Mouse (Mus musculus): ENCODE data around the gene Glmp. TPM values are rescaled to one million over a fixed set of nuclear protein-coding genes. Genes with fewer than 3 reads are reported as not detected.
"Not testable (repeated sequence)": the region's sequence is repeated elsewhere in the genome, so short reads cannot be mapped to it uniquely, and the experiment has no call there.

Glmp gene
- 171 TPM for polyA plus RNA-seq (2012; fragmentation: generic; extraction: Trizol)

DNA sequence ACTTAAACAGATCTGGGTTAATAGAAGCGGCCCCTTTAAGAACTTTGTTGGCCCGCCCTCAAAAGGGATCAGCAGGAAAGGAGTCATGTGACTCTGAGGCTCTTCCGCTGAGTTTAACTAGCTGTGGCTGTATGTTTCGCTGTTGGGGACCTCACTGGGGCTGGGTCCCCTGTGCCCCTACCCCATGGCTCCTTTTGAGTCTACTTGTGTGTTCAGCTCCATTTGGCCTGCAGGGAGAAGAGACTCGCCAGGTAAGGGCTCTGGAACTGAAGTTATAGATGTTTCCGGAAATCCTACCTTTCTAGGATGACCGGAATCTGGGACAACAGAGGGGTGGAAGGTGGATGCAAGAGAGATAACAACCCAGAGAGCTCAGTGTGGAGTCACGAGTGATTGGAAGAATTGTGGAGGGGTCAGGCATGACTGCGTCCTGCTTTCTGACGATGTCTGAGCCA lies at the start of gene Glmp:
Gene Glmp, plus strand, starts transcription at position 73 of the 455 bp plus-strand sequence.
- H3K4me3 ChIP-seq = peak within 1 kb of the TSS; percentile 73
- peaks cover 36% of the 10 kb centered on the region for H3K36me3 ChIP-seq (ENCODE audit: control insufficient read depth, insufficient read depth)
- TF ChIP-seq POLR2AphosphoS2 (IDR thresholded peaks at IDR 0.05; ENCODE audit: insufficient read length, low read depth) (peak; percentile 81), TCF12 (IDR thresholded peaks at IDR 0.05; ENCODE audit: insufficient read depth, poor library complexity, severe bottlenecking) (no peak), REST (IDR thresholded peaks at IDR 0.05; ENCODE audit: insufficient read depth, insufficient read length) (no peak), USF1 (IDR thresholded peaks at IDR 0.05; ENCODE audit: low read depth) (peak; percentile 97), POLR2A (IDR thresholded peaks at IDR 0.05; ENCODE audit: insufficient read length, low read depth) (peak; percentile 71)
- peaks cover 16% of the 10 kb centered on the region for H3K79me2 ChIP-seq (ENCODE audit: control insufficient read depth, insufficient read depth)
- H3ac ChIP-seq (ENCODE audit: control insufficient read depth, insufficient read length) = peak within 1 kb of the TSS; percentile 29
- peak within 1 kb of the TSS; percentile 88 for H3K4me2 ChIP-seq (ENCODE audit: low read depth)
- no peaks in the 10 kb centered on the region for H3K27me3 ChIP-seq (ENCODE audit: control insufficient read depth, insufficient read depth, insufficient read length)

DNA sequence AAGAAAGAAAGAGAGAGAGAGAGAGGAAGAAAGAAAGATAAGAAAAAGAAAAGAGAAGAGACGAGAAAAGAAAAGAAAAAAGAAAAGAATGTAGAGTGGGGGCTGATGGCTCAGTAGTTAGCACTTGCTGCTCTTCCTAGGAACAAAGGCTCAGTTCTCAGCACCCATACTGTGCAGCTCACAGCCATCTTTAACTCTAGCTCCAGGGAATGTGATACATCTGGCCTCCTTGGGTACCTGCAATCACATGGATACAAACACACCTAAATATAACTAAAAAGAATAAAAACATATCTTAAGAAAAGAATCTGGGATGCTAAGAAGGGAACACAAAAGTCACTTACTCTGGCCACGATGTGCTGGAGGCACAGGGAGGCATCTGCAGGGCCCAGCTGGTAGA lies 48.7 kb upstream of the Glmp start:
- H3K79me2 ChIP-seq (ENCODE audit: control insufficient read depth, insufficient read depth) = no peaks in the 10 kb centered on the region
- TF ChIP-seq POLR2AphosphoS2 (IDR thresholded peaks at IDR 0.05; ENCODE audit: insufficient read length, low read depth) (no peak), SRF (IDR thresholded peaks at IDR 0.05; ENCODE audit: control insufficient read depth, insufficient read length, low read depth) (no peak), CEBPB (IDR thresholded peaks at IDR 0.05; ENCODE audit: insufficient read depth, poor library complexity, severe bottlenecking) (no peak), MAX (IDR thresholded peaks at IDR 0.05; ENCODE audit: low read depth) (no peak), MYOG (IDR thresholded peaks at IDR 0.05; ENCODE audit: control insufficient read depth in 1 of 3, insufficient read depth in 1 of 3, insufficient read length in 2 of 3, low read depth in 2 of 3) (no peak), USF1 (IDR thresholded peaks at IDR 0.05; ENCODE audit: low read depth) (no peak), TCF3 (IDR thresholded peaks at IDR 0.05; ENCODE audit: insufficient read length, low read depth) (no peak)
- peaks cover 9% of the 10 kb centered on the region for H3K27me3 ChIP-seq (ENCODE audit: control insufficient read depth, insufficient read depth, insufficient read length)
- no peaks in the 10 kb centered on the region for H3K36me3 ChIP-seq (ENCODE audit: control insufficient read depth, insufficient read depth)
- no peak overlapping the region for H3ac ChIP-seq (ENCODE audit: control insufficient read depth, insufficient read length)
- H3K4me3 ChIP-seq = no peak overlapping the region
- no peak overlapping the region for H3K4me2 ChIP-seq (ENCODE audit: low read depth)

DNA sequence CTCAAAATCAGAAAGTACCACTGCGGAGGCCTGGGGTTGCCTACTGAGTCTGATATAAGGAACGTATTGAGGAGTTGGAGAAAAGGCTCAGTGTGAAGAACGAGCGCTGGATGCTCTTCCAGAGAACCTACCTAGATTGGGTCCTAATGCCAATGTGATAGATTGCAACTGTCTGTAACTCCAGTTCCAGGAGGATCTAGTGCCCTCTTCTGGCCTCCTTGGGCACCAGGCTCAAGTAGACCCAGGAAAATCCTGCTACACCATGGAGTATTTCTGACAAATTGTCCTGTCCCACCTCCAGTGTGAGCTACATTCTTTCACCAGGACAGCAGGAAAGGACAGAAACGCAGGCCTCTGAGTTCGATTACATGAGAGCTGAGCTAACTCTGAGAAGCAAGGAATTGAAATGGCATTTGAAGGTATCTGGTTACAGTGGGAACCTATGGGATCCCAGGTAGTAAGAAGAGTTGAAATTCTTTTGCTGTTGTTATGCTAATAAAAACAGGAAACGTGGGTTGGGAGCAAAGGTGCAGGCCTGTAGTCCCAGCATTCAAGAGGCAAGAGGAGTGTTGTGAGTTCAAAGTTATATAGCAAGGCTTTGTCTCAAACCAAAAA lies 48.2 kb upstream of the Glmp start:
- Histone ChIP-seq H3K36me3 (ENCODE audit: control insufficient read depth, insufficient read depth) (no peaks in the 10 kb centered on the region), H3K79me2 (ENCODE audit: control insufficient read depth, insufficient read depth) (no peaks in the 10 kb centered on the region), H3K4me2 (ENCODE audit: low read depth) (no peak overlapping the region), H3K27me3 (ENCODE audit: control insufficient read depth, insufficient read depth, insufficient read length) (peaks cover 9% of the 10 kb centered on the region), H3K4me3 (no peak overlapping the region), H3ac (ENCODE audit: control insufficient read depth, insufficient read length) (no peak overlapping the region)
- TF ChIP-seq MAX (IDR thresholded peaks at IDR 0.05; ENCODE audit: low read depth) (no peak), CEBPB (IDR thresholded peaks at IDR 0.05; ENCODE audit: insufficient read depth, poor library complexity, severe bottlenecking) (no peak), E2F4 (IDR thresholded peaks at IDR 0.05; ENCODE audit: insufficient read depth) (no peak), MYOD1 (IDR thresholded peaks at IDR 0.05; ENCODE audit: control insufficient read depth in 1 of 3, insufficient read length in 2 of 3, low read depth in 2 of 3) (no peak), TCF12 (IDR thresholded peaks at IDR 0.05; ENCODE audit: insufficient read depth, poor library complexity, severe bottlenecking) (no peak), POLR2A (IDR thresholded peaks at IDR 0.05; ENCODE audit: insufficient read length, low read depth) (no peak), MYOG (IDR thresholded peaks at IDR 0.05; ENCODE audit: control insufficient read depth in 1 of 3, insufficient read depth in 1 of 3, insufficient read length in 2 of 3, low read depth in 2 of 3) (no peak), TCF3 (IDR thresholded peaks at IDR 0.05; ENCODE audit: insufficient read length, low read depth) (no peak), SRF (IDR thresholded peaks at IDR 0.05; ENCODE audit: control insufficient read depth, insufficient read length, low read depth) (no peak), USF1 (IDR thresholded peaks at IDR 0.05; ENCODE audit: low read depth) (no peak), POLR2AphosphoS2 (IDR thresholded peaks at IDR 0.05; ENCODE audit: insufficient read length, low read depth) (no peak), REST (IDR thresholded peaks at IDR 0.05; ENCODE audit: insufficient read depth, insufficient read length) (no peak)

DNA sequence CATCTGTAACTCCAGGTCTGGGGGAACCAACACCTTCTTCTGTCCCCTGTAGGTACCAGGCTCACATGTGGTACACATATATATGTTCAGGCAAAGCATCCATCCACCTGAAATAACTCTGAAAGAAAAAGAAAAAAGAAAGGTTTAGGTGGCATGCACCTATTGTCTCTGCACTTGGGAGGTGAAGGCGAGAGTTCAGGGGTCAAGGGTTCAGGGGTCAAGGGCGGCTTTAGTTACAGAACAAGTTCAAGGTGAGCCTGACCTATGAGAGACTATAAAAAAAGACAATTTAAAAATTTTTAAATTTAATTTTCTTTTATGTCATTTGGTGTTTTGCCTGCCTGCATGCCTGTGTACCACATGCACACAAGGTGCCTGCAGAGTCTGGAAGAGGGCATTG lies 44.8 kb upstream of the Glmp start:
- Histone ChIP-seq H3K36me3 (ENCODE audit: control insufficient read depth, insufficient read depth) (no peaks in the 10 kb centered on the region), H3K4me2 (ENCODE audit: low read depth) (no peak overlapping the region), H3K4me3 (no peak overlapping the region), H3K79me2 (ENCODE audit: control insufficient read depth, insufficient read depth) (no peaks in the 10 kb centered on the region), H3ac (ENCODE audit: control insufficient read depth, insufficient read length) (no peak overlapping the region), H3K27me3 (ENCODE audit: control insufficient read depth, insufficient read depth, insufficient read length) (peaks cover 9% of the 10 kb centered on the region)
- TF ChIP-seq CEBPB (IDR thresholded peaks at IDR 0.05; ENCODE audit: insufficient read depth, poor library complexity, severe bottlenecking) (no peak), SRF (IDR thresholded peaks at IDR 0.05; ENCODE audit: control insufficient read depth, insufficient read length, low read depth) (no peak), TCF12 (IDR thresholded peaks at IDR 0.05; ENCODE audit: insufficient read depth, poor library complexity, severe bottlenecking) (no peak), REST (IDR thresholded peaks at IDR 0.05; ENCODE audit: insufficient read depth, insufficient read length) (no peak), MYOD1 (IDR thresholded peaks at IDR 0.05; ENCODE audit: control insufficient read depth in 1 of 3, insufficient read length in 2 of 3, low read depth in 2 of 3) (no peak)

DNA sequence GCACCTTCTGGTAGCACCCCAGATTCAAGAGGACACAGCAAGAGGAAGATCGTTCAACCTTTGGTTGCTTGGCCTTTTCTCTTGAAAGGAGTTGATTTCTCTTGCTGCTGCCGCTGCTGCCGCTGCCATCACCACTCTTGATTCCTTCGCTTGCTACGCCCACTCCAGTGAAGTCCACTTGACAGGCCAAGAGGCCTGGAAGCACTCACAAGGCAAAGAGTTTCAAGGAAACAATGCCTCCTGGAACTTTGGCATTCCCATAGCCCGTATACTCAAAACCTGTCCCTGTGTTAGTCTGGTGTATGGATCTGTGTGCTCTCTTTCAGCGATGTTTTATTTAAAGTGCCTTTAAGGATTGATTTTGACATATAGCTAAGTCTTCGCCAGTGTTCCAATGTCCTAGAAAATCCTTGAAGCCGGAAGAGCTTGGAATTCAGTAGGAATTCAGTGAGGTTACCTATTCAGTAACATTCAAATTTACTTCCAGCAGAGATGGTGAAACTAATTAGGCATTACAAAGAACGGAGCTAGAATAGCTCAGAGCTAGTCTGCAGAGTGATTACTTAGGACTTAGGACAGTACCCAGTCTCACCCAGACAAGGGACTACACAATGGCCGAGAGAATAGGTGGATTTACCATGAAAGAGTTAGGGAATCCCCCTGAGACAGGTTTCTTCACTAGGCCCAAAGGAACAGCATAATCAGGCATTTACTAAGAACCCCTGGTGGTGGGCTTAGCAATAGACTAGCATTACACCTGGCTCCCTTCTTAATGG lies 43.5 kb upstream of the Glmp start:
- H3K4me2 ChIP-seq (ENCODE audit: low read depth); H3K27me3 ChIP-seq (ENCODE audit: control insufficient read depth, insufficient read depth, insufficient read length); H3K4me3 ChIP-seq; H3K79me2 ChIP-seq (ENCODE audit: control insufficient read depth, insufficient read depth); H3ac ChIP-seq (ENCODE audit: control insufficient read depth, insufficient read length); H3K36me3 ChIP-seq (ENCODE audit: control insufficient read depth, insufficient read depth): not testable (repeated sequence)

DNA sequence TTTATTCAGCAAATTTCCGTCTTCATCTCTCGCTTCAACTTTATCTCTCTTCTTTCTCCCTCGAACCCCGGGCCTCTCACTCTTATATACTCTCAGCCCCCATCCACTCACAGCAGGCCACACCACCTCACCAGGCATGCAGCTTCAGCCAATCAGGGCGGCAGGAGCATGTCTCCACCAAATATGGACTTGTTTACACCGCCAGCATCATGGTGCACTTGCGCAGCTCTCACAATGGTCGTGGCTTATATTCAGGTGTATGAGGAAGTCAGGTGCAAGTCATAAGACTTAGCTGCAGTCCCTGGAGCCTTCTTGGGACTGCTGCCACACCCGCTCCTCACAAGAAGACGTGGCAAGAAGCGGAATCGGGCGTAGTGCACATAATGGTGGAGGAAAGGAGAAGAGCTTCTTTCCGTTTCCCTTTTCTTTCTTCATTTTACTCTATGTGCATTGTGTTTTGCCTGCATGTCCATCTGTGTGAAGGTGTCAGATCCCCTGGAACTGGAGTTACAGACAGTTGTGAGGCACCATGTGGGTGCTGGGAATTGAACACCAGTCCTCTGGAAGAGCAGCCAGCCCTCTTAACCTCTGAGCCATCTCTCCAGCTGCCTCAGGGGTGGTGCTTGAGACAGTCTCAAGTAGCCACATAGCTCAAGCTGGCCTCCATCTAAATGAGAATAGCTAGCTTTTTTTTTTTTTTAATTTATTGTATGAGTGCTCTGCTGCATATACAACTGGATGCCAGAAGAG lies 39.8 kb upstream of the Glmp start:
- not testable (repeated sequence) for H3K79me2 ChIP-seq (ENCODE audit: control insufficient read depth, insufficient read depth)

DNA sequence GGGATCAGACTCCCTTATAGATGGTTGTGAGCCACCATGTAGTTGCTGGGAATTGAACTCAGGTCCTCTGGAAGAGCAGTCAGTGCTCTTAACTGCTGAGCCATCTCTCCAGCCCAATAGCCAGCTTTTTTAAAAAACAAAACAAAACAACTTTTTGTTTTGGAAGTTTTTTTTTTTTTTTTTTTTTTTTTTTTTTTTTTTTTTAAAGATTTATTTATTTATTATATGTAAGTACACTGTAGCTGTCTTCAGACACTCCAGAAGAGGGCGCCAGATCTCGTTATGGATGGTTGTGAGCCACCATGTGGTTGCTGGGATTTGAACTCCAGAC lies 39.3 kb upstream of the Glmp start:
- not testable (repeated sequence) for H3K79me2 ChIP-seq (ENCODE audit: control insufficient read depth, insufficient read depth); H3K4me3 ChIP-seq; H3ac ChIP-seq (ENCODE audit: control insufficient read depth, insufficient read length); H3K36me3 ChIP-seq (ENCODE audit: control insufficient read depth, insufficient read depth); H3K4me2 ChIP-seq (ENCODE audit: low read depth); H3K27me3 ChIP-seq (ENCODE audit: control insufficient read depth, insufficient read depth, insufficient read length)

More for the DNA sequence above, 39.8 kb upstream of the Glmp start:
- H3ac ChIP-seq (ENCODE audit: control insufficient read depth, insufficient read length); H3K4me3 ChIP-seq; H3K4me2 ChIP-seq (ENCODE audit: low read depth); H3K36me3 ChIP-seq (ENCODE audit: control insufficient read depth, insufficient read depth); H3K27me3 ChIP-seq (ENCODE audit: control insufficient read depth, insufficient read depth, insufficient read length): not testable (repeated sequence)

Data from myocyte (in vitro differentiated cells).